14 mouse cellular contexts compared by ENCODE assay signal in genomic region chr9:63308441-63308840, GRCm38 (mm10).
DNase-seq lines count a peak whose midpoint lies in the region; ATAC-seq and TF ChIP-seq lines count a peak whose summit lies in the region.
"Had no signal": no experiment of that assay in that cellular context is flagged by ENCODE, and none has a peak within 500 bp of the region (broad histone marks: within the 10 kb centered on the region; RNA-seq: fewer than 3 reads in every experiment).

No protein-coding gene starts in this region.

- H3K4me3 ChIP-seq in gastrocnemius, adult 2 months, result peak overlapping the region; percentile 23; the same call in 1 of the 2 replicates
- H3K4me3 ChIP-seq in limb, embryonic 15.5 days, result no peak overlapping the region
- no peak overlapping the region for H3K4me3 ChIP-seq in limb, embryonic 10.5 days
- no peak overlapping the region for H3K4me3 ChIP-seq in heart, postnatal 0 days (ENCODE audit: low read depth, low read length)
- H3K4me3 ChIP-seq: embryonic facial prominence, embryonic 12.5 days; forebrain, embryonic 12.5 days; midbrain, embryonic 13.5 days had no signal

- no peak for TF ChIP-seq EP300 in heart, postnatal 0 days (IDR thresholded peaks at IDR 0.05; ENCODE audit: low read depth)

- ATAC-seq in limb, embryonic 15.5 days (ENCODE audit: insufficient number of reproducible peaks, low FRiP score, low TSS enrichment, low read depth), result no peak
- peak; percentile 20; the same call in 1 of the 2 replicates for ATAC-seq in heart, postnatal 0 days (ENCODE audit: insufficient read depth, low read depth)
- ATAC-seq: midbrain, embryonic 13.5 days had no signal

- H3K27me3 ChIP-seq in limb, embryonic 15.5 days, result no peaks in the 10 kb centered on the region
- no peaks in the 10 kb centered on the region for H3K27me3 ChIP-seq in limb, embryonic 10.5 days (ENCODE audit: low read depth, poor library complexity, severe bottlenecking)
- no peaks in the 10 kb centered on the region for H3K27me3 ChIP-seq in heart, postnatal 0 days (ENCODE audit: control insufficient read depth, insufficient read depth, low read length)
- H3K27me3 ChIP-seq: embryonic facial prominence, embryonic 12.5 days; forebrain, embryonic 12.5 days; midbrain, embryonic 13.5 days had no signal

- H3K9me3 ChIP-seq in limb, embryonic 15.5 days, result no peaks in the 10 kb centered on the region
- H3K9me3 ChIP-seq in limb, embryonic 10.5 days (replicated peaks), result no peaks in the 10 kb centered on the region
- H3K9me3 ChIP-seq in heart, postnatal 0 days (replicated peaks; ENCODE audit: control insufficient read depth, low read length), result no peaks in the 10 kb centered on the region
- H3K9me3 ChIP-seq: embryonic facial prominence, embryonic 12.5 days; forebrain, embryonic 12.5 days had no signal

- WGBS in limb, embryonic 15.5 days, result 54% methylated on average over 4 of the region's 4 CpGs
- 80% methylated on average over 4 of the region's 4 CpGs for WGBS in limb, embryonic 10.5 days
- 20% methylated on average over 4 of the region's 4 CpGs for WGBS in heart, postnatal 0 days

- H3K4me2 ChIP-seq in limb, embryonic 15.5 days, result no peak overlapping the region
- H3K4me2 ChIP-seq in heart, postnatal 0 days (ENCODE audit: low read depth, low read length), result 0 out of 2 replicates have a peak overlapping the region, but pooled peaks have one; percentile 12
- H3K4me2 ChIP-seq: embryonic facial prominence, embryonic 12.5 days; forebrain, embryonic 12.5 days; midbrain, embryonic 13.5 days had no signal

- H3K27ac ChIP-seq in gastrocnemius, adult 2 months, result peak overlapping the region; percentile 84
- 0 out of 2 replicates have a peak overlapping the region, but pooled peaks have one; percentile 35 for H3K27ac ChIP-seq in limb, embryonic 15.5 days
- no peak overlapping the region for H3K27ac ChIP-seq in limb, embryonic 10.5 days
- peak overlapping the region; percentile 68 for H3K27ac ChIP-seq in heart, postnatal 0 days (ENCODE audit: low read depth)
- H3K27ac ChIP-seq: embryonic facial prominence, embryonic 12.5 days; forebrain, embryonic 12.5 days; midbrain, embryonic 13.5 days had no signal

- no peak for TF ChIP-seq CTCF in gastrocnemius, adult 2 months (IDR thresholded peaks at IDR 0.05)
- no peak for TF ChIP-seq CTCF in heart, postnatal 0 days (IDR thresholded peaks at IDR 0.05; ENCODE audit: low read depth)

- intact Hi-C loops in gastrocnemius, adult 2 months (cut with DNase I), result no loop called here

- H3K36me3 ChIP-seq in limb, embryonic 15.5 days, result no peaks in the 10 kb centered on the region
- H3K36me3 ChIP-seq in limb, embryonic 10.5 days, result peaks cover 6% of the 10 kb centered on the region; the same call in 1 of the 2 replicates
- peaks cover 6% of the 10 kb centered on the region; the same call in 1 of the 2 replicates for H3K36me3 ChIP-seq in heart, postnatal 0 days (replicated peaks; ENCODE audit: control insufficient read depth, insufficient read depth, low read length)
- H3K36me3 ChIP-seq: embryonic facial prominence, embryonic 12.5 days; forebrain, embryonic 12.5 days had no signal

- H3K4me1 ChIP-seq in limb, embryonic 15.5 days, result peaks cover 20% of the 10 kb centered on the region
- peaks cover 63% of the 10 kb centered on the region for H3K4me1 ChIP-seq in limb, embryonic 10.5 days
- peaks cover 21% of the 10 kb centered on the region for H3K4me1 ChIP-seq in heart, postnatal 0 days (ENCODE audit: control insufficient read depth, insufficient read depth)

- no peak overlapping the region for H3K9ac ChIP-seq in limb, embryonic 15.5 days
- H3K9ac ChIP-seq in heart, postnatal 0 days (replicated peaks; ENCODE audit: low read depth, low read length), result 0 out of 2 replicates have a peak overlapping the region, but pooled peaks have one; percentile 23
- H3K9ac ChIP-seq: embryonic facial prominence, embryonic 12.5 days; forebrain, embryonic 12.5 days; liver, postnatal 0 days; midbrain, embryonic 13.5 days had no signal

- DNase-seq in gastrocnemius, adult 2 months, result no peak
- no peak for DNase-seq in gastrocnemius, adult 8-10 months (ENCODE audit: low spot score in 2 of 2)
- no peak for DNase-seq in limb, embryonic 10.5 days (ENCODE audit: low spot score)
- peak; percentile 29 for DNase-seq in brain, adult 2 months (ENCODE audit: low read depth, low spot score)
- DNase-seq in heart, postnatal 0 days (ENCODE audit: low spot score), result peak; percentile 26
- DNase-seq in retina, embryonic 14.5 days (ENCODE audit: low spot score), result no peak
- DNase-seq: gastrocnemius, postnatal 10 days; liver, postnatal 0 days; right cerebral cortex, postnatal 25 days; thymus, postnatal 4 days had no signal

Comparison
In these comparisons a context has a peak if more than half of its experiments do, and no peak if none do; other contexts are left out.
1. DNase-seq: peak in brain, adult 2 months (single experiment) and heart, postnatal 0 days (single experiment); none in gastrocnemius, adult 2 months (single experiment), gastrocnemius, adult 8-10 months (0 of 2), limb, embryonic 10.5 days (single experiment) and retina, embryonic 14.5 days (single experiment).